8 mouse cellular contexts compared by ENCODE assay signal in genomic region chr12:40133194-40133572, GRCm38 (mm10). TPM values are rescaled to one million over a fixed set of nuclear protein-coding genes. Genes with fewer than 3 reads are reported as not detected.
DNase-seq lines count a peak whose midpoint lies in the region; ATAC-seq and TF ChIP-seq lines count a peak whose summit lies in the region.

No protein-coding gene starts in this region.

- intact Hi-C loops in heart, postnatal 36 days (cut with DNase I): no loop called here

- ATAC-seq in heart, embryonic 16.5 days (replicated peaks; ENCODE audit: extremely low read depth, insufficient read depth, low FRiP score): no peak
- no peak for ATAC-seq in embryonic facial prominence, embryonic 11.5 days (replicated peaks; ENCODE audit: insufficient number of reproducible peaks, low FRiP score, low TSS enrichment, low read depth)
- no peak for ATAC-seq in hindbrain, postnatal 0 days
- no peak for ATAC-seq in midbrain, embryonic 12.5 days (ENCODE audit: low FRiP score, low read depth)
- ATAC-seq in erythroblast, adult 5-6 weeks (replicated peaks; ENCODE audit: low FRiP score, poor library complexity, severe bottlenecking): no peak

- peak overlapping the region; percentile 62 for H3K4me3 ChIP-seq in heart, embryonic 16.5 days (ENCODE audit: low read length)
- H3K4me3 ChIP-seq in embryonic facial prominence, embryonic 11.5 days (ENCODE audit: low read depth, low read length): peak overlapping the region; percentile 29
- H3K4me3 ChIP-seq in hindbrain, postnatal 0 days (ENCODE audit: low read length): peak overlapping the region; percentile 45
- H3K4me3 ChIP-seq in midbrain, embryonic 12.5 days: peak overlapping the region; percentile 45

- no peak for DNase-seq in heart, postnatal 36 days
- DNase-seq in embryonic facial prominence, embryonic 11.5 days (ENCODE audit: low spot score): peak; percentile 15
- peak; percentile 5 for DNase-seq in hindbrain, postnatal 0 days (ENCODE audit: low spot score)
- no peak for DNase-seq in layer of hippocampus, postnatal 14 days (ENCODE audit: low spot score in 2 of 2)
- DNase-seq in urinary bladder, postnatal 10 days (ENCODE audit: low spot score): no peak

- H3K27ac ChIP-seq in heart, embryonic 16.5 days (ENCODE audit: low read length): no peak overlapping the region
- H3K27ac ChIP-seq in embryonic facial prominence, embryonic 11.5 days (replicated peaks; ENCODE audit: low read depth, low read length): no peak overlapping the region
- H3K27ac ChIP-seq in hindbrain, postnatal 0 days: no peak overlapping the region
- no peak overlapping the region for H3K27ac ChIP-seq in midbrain, embryonic 12.5 days (replicated peaks)

- H3K4me1 ChIP-seq in heart, embryonic 16.5 days (ENCODE audit: control insufficient read depth, insufficient read depth, low read length): peaks cover 5% of the 10 kb centered on the region
- H3K4me1 ChIP-seq in embryonic facial prominence, embryonic 11.5 days (ENCODE audit: control insufficient read depth, insufficient read depth, low read length): no peaks in the 10 kb centered on the region
- 0 out of 2 replicates have a peak, but pooled peaks cover 2% of the 10 kb centered on the region for H3K4me1 ChIP-seq in hindbrain, postnatal 0 days (ENCODE audit: insufficient read depth, low read length)
- peaks cover 11% of the 10 kb centered on the region for H3K4me1 ChIP-seq in midbrain, embryonic 12.5 days

- H3K9ac ChIP-seq in heart, embryonic 16.5 days (ENCODE audit: low read length): peak overlapping the region; percentile 64; the same call in 1 of the 2 replicates
- no peak overlapping the region for H3K9ac ChIP-seq in embryonic facial prominence, embryonic 11.5 days (replicated peaks; ENCODE audit: low read length)
- H3K9ac ChIP-seq in hindbrain, postnatal 0 days (replicated peaks; ENCODE audit: low read length): no peak overlapping the region
- no peak overlapping the region for H3K9ac ChIP-seq in midbrain, embryonic 12.5 days (replicated peaks)

- H3K4me2 ChIP-seq in heart, embryonic 16.5 days (ENCODE audit: low read depth, low read length): peak overlapping the region; percentile 91
- H3K4me2 ChIP-seq in embryonic facial prominence, embryonic 11.5 days (ENCODE audit: low read depth, low read length): peak overlapping the region; percentile 60
- H3K4me2 ChIP-seq in hindbrain, postnatal 0 days (ENCODE audit: low read depth, low read length): peak overlapping the region; percentile 76
- peak overlapping the region; percentile 81 for H3K4me2 ChIP-seq in midbrain, embryonic 12.5 days (replicated peaks)

- TF ChIP-seq CTCF in hindbrain, postnatal 0 days (IDR thresholded peaks at IDR 0.05; ENCODE audit: low read depth): no peak

- H3K27me3 ChIP-seq in heart, embryonic 16.5 days (ENCODE audit: control insufficient read depth, insufficient read depth, low read length): peaks cover 8% of the 10 kb centered on the region; the same call in 1 of the 2 replicates
- peaks cover 7% of the 10 kb centered on the region for H3K27me3 ChIP-seq in embryonic facial prominence, embryonic 11.5 days (ENCODE audit: control insufficient read depth, insufficient read depth, low read length)
- H3K27me3 ChIP-seq in hindbrain, postnatal 0 days (ENCODE audit: insufficient read depth, low read length): no peaks in the 10 kb centered on the region
- peaks cover 30% of the 10 kb centered on the region for H3K27me3 ChIP-seq in midbrain, embryonic 12.5 days

- 0 out of 2 replicates have a peak, but pooled peaks cover 2% of the 10 kb centered on the region for H3K36me3 ChIP-seq in heart, embryonic 16.5 days (ENCODE audit: control insufficient read depth, insufficient read depth)
- no peaks in the 10 kb centered on the region for H3K36me3 ChIP-seq in embryonic facial prominence, embryonic 11.5 days (replicated peaks; ENCODE audit: control insufficient read depth, insufficient read depth, low read depth, low read length)
- H3K36me3 ChIP-seq in hindbrain, postnatal 0 days (ENCODE audit: insufficient read depth, low read length): no peaks in the 10 kb centered on the region
- H3K36me3 ChIP-seq in midbrain, embryonic 12.5 days: no peaks in the 10 kb centered on the region

- WGBS in heart, embryonic 16.5 days: 20% methylated on average over 10 of the region's 10 CpGs
- WGBS in embryonic facial prominence, embryonic 11.5 days: 13% methylated on average over 10 of the region's 10 CpGs
- WGBS in hindbrain, postnatal 0 days: 19% methylated on average over 10 of the region's 10 CpGs
- WGBS in midbrain, embryonic 12.5 days: 18% methylated on average over 10 of the region's 10 CpGs

- H3K9me3 ChIP-seq in heart, embryonic 16.5 days (replicated peaks; ENCODE audit: control insufficient read depth, low read length): no peaks in the 10 kb centered on the region
- H3K9me3 ChIP-seq in embryonic facial prominence, embryonic 11.5 days (replicated peaks; ENCODE audit: control insufficient read depth, low read length): no peaks in the 10 kb centered on the region
- H3K9me3 ChIP-seq in hindbrain, postnatal 0 days (ENCODE audit: low read length): no peaks in the 10 kb centered on the region
- H3K9me3 ChIP-seq in midbrain, embryonic 12.5 days: no peaks in the 10 kb centered on the region

RNA-seq across cellular contexts. Expression of gene Scin, which starts 0.8 kb away (rescaled TPM):
- polyA plus RNA-seq in heart, embryonic 16.5 days (2015; fragmentation: Nextera tagmentation; extraction: Ambion mirVana): 5.1 and 7.8 TPM in 2 replicates
- total RNA-seq in heart, postnatal 36 days (2021): 1 to 10 TPM; 1.0 to 1.9 TPM
- polyA plus RNA-seq in embryonic facial prominence, embryonic 11.5 days (2014; fragmentation: Nextera tagmentation; extraction: Ambion mirVana): 0.21 and 0.42 TPM in 2 replicates
- not detected in 2 replicates for total RNA-seq in hindbrain, postnatal 0 days (2014; rRNA removed)
- 0.05 TPM in 1 of 2 replicates, not detected in the other for polyA plus RNA-seq in hindbrain, postnatal 0 days (2015; fragmentation: Nextera tagmentation; extraction: Ambion mirVana)
- 0.09 TPM in 1 of 2 replicates, not detected in the other for polyA plus RNA-seq in midbrain, embryonic 12.5 days (2016; fragmentation: Nextera tagmentation; extraction: Ambion mirVana)
- 1 to 10 TPM; 1.3 to 1.4 TPM for total RNA-seq in layer of hippocampus, postnatal 14 days (2021)
- total RNA-seq in erythroblast, adult 5-6 weeks (2015; ENCODE audit: low replicate concordance): 2.1 and 2.3 TPM in 2 replicates
- 0.94 and 0.98 TPM in 2 replicates for total RNA-seq in erythroblast, adult 5-6 weeks (2017; ENCODE audit: low replicate concordance)

Comparison
In these comparisons a context has a peak if more than half of its experiments do, and no peak if none do; other contexts are left out.
1. DNase-seq: peak in embryonic facial prominence, embryonic 11.5 days (single experiment) and hindbrain, postnatal 0 days (single experiment); none in heart, postnatal 36 days (0 of 2), layer of hippocampus, postnatal 14 days (0 of 2) and urinary bladder, postnatal 10 days (single experiment).
2. Peak in every context shown above with its lines, with median percentiles within 50 percentile points of each other: H3K4me2 ChIP-seq and H3K4me3 ChIP-seq.